Mouse (Mus musculus) heart, adult 2 months (tissue): ENCODE measurements around the gene Rap2b.

Source experiments
- CTCF ChIP-seq: fragments of 200-600 bp; IDR thresholded peaks from 2 replicates; pipeline ENCODE4 v1.8.1; 2022; ENCODE audit warnings: antibody characterized with exemption, mild to moderate bottlenecking, moderate library complexity
- POLR2A ChIP-seq: fragments of 200-500 bp; IDR thresholded peaks from 2 replicates; pipeline ENCODE4 v1.6.1; 2011; ENCODE audit warnings: mild to moderate bottlenecking, low read depth, low read length, control low read depth; ENCODE audit not compliant: insufficient read depth

DNA sequence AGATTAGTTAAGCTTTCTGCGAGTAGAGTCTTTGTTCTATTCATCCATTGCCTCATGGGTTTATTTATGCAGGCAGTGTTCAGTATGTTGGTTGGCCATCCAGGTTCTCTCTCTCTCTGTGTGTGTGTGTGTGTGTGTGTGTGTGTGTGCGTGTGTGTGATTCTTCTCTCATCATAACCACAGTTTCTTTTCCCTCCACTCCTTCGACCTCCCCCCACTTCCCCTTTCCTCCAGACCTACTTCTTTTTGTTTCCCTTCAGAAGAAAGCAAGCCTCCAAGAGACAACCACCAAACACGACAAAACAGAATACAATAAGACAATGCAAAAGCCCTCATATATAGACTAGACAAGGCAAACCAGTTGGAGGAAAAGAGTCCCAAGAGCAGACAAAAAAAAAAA is 45.5 kb downstream of the Rap2b start:
- TF ChIP-seq CTCF (no peak), POLR2A (no peak)
